Mouse (Mus musculus): ENCODE measurements around the gene Crim1. TPM values are rescaled to one million over a fixed set of nuclear protein-coding genes. Genes with fewer than 3 reads are reported as not detected.

Crim1 gene
- total RNA-seq, 4 experiments from 2014 or later, result 84.5 to 97.9 (median 87.0) TPM

DNA sequence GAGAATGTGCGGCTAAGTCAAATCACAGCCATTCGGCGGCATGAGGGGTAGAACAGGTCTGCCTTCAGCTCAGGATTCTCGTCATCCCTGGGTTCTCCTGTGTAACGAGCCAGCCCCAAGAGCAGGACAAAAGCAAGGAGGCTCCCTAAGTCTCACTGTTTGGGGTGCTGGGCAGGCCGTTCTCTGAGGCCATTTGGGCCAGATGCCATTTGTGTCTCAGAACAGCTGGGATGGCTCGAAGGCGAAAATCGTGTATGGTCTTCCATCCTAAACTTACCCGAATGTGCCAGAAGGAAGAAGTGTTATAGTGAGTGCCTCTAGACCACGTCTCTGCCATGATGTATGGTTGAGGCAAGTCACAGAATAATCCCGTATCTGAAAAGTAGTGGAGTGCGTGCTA lies 86.0 kb downstream of the Crim1 start:
- no peak for DNase-seq (ENCODE audit: low spot score in 2 of 2)

DNA sequence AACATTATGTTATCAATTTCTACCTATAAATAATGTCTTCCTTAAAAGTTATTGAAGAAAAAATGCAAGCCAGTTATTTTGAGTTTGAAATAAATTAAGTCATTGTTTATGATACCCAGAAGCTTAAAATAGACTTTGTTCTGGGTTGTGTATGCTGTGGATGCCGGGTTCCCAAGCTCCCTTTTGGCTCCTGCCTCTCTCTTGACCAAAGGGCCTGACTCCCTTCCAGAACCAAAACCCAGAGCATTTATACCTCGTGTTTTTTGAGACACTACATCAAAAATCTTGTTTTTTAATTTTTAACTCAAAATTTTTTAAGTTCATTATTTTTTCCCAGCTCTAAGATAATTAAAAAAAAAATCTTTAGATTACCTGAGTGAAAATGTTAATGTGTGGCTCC lies 87.3 kb downstream of the Crim1 start:
- DNase-seq (ENCODE audit: low spot score in 2 of 2), result no peak

DNA sequence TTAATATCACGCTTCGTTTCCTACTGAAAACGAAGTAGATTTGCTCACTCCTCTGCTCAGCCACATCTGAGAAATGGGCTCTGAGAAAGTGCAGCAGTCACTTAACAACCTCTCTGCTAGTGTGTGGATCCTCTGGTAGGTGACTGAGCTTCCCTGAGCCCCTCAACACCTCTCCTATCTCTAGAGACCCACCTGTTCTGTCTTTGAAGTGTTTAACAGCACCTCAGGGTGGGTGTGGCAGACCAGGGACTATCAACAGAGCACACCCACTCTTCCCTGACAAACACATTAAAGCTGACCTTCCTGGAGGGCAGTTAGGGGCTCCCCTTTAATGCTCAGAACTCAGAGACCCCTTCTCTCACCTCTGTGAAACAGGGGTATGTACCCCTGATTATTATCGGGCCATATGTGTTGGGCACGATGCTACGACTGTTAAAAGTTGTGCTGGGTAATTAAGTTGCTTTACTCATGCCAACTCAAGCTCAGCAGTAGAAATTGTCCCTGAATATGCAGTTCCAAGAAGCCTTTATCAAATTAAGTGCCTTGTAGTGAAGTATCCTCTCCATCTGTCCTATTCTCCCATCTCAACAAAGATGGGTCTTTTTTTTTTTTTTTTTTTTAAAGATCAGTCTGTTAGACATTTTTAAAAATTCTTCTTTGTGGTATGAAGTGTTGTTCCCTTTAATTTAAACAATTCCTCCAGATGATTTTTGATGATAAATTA lies 90.3 kb downstream of the Crim1 start:
- no peak for DNase-seq (ENCODE audit: low spot score in 2 of 2)

DNA sequence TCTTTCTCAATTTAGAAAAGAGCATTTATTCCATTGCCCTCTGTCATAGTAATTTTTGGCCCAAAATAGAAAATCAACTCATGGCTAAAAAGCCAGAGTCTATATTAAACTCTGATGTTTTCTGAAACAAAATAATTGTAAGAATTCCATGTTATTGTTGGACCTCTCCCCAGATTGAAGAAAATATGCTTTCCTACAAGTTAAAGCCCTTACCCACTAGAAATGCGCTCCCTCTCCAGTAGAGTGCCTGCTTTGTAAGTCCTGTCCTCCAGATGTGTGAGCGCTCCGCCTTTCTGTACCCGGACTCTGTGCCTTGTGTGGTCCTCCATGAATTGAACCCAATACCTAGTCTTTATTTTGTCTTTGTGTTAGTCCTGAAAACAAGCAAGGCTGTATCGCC lies 91.0 kb downstream of the Crim1 start:
- no peak for DNase-seq (ENCODE audit: low spot score in 2 of 2)

DNA sequence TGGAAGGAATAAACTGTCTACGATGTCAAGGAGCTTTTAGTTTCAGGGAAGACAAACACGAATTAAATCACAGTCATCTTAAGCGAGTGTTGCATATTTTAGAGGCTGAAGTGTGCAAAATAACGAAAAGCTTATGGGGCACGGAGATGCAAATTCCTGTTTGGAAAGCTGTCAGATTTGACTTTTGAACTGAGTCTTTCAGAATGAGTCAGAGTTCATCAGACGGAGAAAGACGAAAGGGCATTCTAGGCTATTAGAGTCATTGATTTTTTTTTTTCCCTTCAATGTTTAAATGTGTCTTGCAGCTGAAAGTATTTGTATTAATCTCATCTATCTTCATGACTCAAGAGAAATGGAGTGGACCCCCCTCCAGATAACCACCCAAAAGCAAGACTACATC lies 92.3 kb downstream of the Crim1 start:
- DNase-seq (ENCODE audit: low spot score in 2 of 2), result no peak

DNA sequence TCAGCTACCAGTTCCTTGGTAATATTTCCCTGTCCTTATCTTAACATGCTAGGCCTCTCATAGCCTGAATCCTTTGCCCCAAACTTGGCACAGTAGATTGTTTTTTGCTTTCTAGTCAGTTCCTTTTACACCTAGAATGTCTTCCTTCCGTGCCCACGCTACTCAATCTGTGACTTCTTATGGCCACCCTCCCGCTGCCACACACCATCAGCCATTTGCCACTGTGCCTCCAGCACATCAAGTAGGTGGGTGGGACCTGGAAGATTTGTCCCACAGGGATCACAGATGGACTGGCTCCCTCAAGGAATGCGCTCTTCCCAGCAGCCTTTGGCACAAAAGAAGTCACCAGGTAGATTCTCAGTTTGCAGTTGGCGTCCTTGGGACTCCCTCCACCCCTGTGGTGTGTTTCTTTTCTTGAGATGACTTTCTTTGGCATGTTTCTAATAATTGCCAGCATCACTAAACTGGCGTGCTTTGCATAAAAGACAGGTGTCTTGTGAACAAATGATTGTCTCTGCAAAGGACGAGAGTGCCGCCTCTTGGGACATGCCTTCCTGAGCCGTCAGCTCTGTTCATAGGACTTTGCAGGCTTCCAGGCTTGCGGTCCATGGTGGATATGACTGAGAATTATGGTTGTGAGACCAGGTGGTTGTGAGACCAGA lies 92.9 kb downstream of the Crim1 start:
- peak in 1 of 2 experiments; percentile 16 for DNase-seq (ENCODE audit: low spot score in 2 of 2)

DNA sequence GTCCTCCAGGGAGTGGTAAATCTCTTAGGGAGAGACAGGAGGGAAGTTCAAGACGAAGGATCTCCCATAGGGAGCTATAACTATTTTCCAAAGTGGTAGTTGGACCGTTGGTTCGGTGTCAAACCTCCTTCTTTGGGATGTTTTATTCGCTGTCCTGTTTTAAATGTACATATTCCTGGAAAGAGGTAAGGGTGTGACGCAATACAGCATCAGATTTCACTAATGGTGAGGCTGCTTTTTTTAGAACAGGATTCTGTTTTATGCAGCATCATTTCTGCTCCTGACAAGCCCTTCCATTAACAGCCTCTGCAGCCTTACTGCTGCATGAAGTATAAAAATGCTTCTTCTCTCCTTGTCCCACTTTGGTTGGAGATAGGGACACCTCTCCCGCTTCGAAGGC lies 95.9 kb downstream of the Crim1 start:
- DNase-seq (ENCODE audit: low spot score in 2 of 2), result no peak

DNA sequence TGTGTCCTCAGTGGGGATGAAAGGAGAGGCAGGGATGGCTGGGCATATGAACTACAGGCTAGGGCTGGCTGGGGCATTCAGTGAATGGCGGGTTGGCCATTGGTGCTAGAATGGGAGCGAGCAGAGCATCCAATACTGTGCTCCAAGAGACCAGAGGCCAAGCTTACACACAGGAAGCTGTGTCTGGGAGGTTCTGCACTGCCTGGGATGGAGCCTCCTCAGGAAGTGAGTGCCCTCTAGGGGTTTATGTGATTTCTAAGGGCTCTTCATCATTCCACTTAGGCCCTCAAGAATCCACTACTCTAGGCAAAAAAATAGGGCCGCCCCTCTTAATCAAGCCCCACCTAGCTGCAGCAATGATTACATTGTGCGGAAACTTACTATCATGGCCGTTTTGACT lies 98.1 kb downstream of the Crim1 start:
- DNase-seq (ENCODE audit: low spot score in 2 of 2), result no peak

DNA sequence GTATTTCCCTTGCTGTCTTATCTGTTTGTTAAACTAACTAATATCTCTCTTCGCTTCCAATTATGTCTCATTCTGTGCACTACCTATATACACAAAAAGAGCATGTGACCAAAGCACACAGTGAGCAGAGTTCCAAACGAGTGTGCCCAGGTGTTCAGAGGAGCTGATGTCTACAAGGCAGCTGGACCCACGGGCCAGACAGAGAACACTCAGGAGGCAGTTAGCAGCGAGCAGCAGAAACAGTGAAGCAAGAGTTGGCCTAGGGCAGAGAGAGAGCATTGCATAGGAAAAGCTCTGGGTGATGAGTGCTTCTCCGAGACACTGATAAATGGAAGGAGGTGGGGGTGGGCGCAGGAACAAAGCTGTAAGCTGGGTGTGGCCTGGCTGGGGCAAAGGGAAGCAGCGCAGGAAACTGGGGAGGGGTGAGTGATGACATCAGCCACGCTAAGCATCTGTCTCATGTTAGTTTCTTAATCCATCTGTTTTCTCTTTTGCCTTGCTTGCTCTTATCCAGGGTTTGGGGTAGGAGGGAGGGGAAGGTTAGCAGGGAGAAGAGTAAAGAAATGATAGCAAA lies 99.0 kb downstream of the Crim1 start:
- DNase-seq (ENCODE audit: low spot score in 2 of 2), result no peak

DNA sequence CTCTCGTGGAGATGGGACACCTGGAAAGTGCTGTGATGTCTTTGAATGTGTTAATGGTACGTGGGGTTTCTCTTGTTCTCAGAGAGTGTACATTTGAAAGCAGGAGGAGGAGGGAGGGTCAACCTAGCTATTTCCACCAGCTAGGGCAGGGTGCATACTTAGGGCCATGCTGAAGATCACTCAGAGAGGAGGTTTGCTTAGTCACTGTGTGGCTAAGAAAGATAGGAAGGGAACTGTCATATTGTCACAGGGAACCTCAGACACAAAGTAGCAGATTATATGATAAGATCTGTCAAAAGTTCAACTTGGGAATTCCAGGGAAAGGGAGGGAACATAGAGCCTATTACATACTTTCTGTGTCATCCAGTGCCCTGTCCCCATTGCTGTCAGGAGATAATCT lies 103.0 kb downstream of the Crim1 start:
- DNase-seq (ENCODE audit: low spot score in 2 of 2), result no peak

DNA sequence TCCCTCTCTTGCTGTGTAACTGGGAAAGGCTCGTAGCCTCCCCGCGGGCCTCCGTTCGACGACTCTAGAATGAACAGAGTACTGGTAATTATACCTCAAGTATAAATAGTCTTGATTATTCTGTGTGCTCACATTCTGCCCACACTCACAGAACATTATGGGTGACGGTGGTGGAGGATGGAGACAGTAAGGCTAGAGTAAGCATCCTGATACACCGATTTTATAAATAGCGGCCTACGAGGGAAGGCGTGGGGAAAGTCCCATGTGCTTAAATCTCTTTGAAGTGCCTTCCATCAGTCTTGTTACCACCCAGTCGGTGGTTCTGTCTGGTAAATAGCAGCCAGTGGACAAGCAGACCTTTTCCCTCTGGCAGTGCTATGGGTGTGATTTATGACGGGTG lies 104.0 kb downstream of the Crim1 start:
- peak in 1 of 2 experiments; percentile 14 for DNase-seq (ENCODE audit: low spot score in 2 of 2)

DNA sequence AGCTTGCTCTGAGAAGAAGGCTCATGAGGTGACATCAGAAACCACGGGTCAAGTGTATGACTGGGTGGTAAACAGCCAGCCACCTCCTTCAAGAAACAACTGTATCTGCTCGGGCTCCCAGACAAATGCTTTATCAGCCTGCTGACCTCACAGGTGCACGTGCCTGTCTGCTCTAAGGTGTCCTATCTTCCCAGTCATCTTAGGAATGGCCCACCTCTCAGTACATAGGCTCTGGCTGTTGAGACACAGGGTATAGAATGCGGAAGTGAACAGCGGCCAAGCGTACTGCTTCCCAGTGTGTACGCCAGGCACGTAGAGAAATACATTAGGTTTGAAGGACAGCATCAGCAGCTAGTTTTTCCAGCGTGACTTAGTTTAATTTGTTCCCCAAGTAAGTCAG lies 106.4 kb downstream of the Crim1 start:
- no peak for DNase-seq (ENCODE audit: low spot score in 2 of 2)

DNA sequence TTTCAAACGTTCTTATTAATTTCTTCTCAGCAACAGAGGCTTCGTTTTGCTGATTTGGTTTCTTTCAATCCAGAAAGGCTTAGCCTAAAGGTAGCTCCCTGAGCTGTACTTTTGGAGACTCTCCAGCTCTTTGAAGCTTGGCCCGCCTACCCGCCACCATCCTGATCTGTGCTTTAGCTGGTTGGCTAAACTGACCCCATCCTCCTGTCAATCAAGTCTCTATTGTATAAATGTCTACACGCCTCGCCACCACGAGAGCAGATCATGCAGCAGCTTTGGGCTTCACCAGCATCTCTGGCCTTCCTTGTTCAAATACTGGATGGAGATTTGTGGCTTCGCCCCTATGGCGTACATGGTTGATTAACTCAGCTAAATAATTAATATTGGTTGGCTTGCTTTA lies 108.2 kb downstream of the Crim1 start:
- DNase-seq (ENCODE audit: low spot score in 2 of 2), result no peak

DNA sequence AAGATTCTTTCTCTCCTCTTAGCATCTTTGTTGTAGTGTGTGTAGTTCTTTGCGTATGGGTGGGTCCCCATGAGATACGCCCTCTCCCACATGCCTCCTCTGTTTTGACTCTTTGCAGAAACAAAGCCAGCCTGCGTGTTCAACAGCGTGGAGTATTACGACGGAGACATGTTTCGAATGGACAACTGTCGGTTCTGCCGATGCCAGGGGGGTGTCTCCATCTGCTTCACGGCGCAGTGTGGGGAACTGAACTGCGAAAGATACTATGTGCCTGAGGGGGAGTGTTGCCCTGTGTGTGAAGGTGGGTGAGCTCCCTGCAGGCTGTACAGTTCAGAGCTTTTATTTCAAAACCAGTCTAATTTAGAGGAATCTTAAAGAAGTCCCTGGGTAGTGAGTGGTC lies 113.0 kb downstream of the Crim1 start:
- DNase-seq (ENCODE audit: low spot score in 2 of 2), result no peak

DNA sequence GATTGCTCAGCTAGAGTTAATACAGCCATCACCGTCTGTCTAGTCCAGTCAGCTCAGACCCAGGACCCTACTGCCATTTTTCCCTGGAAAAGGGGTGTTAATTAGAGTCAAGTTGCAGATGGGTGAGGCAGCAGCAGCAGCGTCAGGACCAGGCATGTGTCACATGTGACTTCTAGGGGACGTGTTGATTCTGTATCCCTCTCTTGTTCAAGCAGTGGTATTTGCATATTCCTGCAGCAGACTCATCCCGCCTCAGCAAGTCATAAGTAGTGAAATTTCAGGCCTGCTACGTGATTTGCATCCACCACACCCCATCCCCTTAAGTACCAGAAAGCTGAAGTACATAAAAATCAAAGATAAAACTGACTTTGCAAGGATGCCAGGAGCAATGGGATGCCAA lies 113.6 kb downstream of the Crim1 start:
- no peak for DNase-seq (ENCODE audit: low spot score in 2 of 2)

DNA sequence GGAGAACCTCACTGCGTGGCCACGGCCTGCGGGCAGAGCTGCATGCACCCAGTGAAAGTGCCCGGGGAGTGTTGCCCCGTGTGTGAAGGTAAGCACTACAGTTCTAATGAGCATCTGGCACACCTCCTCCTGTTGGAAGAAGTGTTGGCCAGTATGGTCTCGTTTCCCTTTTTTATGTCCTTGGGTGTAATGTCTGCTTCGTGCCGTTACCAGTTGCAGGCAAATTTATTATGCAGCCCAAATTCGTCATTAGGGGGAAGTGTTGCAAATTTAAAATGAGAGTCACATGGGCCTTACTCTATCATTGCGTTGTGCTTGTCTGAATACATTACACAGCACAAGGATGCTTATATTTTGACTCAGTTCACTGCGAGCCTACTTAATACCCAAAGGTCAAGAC lies 115.6 kb downstream of the Crim1 start:
- no peak for DNase-seq (ENCODE audit: low spot score in 2 of 2)

DNA sequence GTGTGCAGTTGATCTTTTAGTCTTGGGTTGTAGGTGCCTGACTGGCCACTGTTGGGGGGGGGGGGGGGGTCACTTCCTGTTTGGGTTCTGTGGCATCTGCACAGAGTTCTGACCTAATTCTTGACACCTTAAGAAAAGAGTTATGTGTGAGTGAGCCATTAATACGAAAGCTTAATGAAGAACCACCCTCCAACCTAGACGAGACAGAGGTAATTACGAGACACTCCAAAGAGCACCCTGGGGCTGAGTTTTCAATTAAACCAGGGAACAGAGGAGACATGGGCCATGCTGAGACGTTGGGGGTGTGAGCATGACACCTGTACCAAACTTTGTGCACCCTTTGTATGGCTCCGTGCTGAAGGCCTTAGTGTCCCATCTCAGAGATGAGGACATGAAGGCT lies 117.3 kb downstream of the Crim1 start:
- DNase-seq (ENCODE audit: low spot score in 2 of 2), result no peak

DNA sequence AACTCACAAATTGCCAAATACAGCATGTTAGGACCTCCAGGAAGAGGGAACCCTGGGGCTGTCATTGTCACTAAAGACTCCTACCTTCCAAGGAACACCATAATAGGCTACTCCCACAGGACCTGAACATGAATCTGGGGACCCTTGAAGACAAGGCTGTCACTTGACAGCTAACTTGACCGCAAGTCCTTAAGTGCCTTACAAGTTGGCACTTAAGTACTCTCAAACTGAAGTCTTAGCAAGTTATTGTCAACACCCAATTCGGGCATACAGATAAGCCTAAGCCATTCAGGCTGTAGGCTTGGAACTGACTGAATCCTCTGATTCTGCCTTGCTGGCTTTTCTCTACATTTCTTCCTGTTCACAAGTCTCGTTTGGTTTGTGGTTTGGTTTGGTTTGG lies 118.8 kb downstream of the Crim1 start:
- no peak for DNase-seq (ENCODE audit: low spot score in 2 of 2)

DNA sequence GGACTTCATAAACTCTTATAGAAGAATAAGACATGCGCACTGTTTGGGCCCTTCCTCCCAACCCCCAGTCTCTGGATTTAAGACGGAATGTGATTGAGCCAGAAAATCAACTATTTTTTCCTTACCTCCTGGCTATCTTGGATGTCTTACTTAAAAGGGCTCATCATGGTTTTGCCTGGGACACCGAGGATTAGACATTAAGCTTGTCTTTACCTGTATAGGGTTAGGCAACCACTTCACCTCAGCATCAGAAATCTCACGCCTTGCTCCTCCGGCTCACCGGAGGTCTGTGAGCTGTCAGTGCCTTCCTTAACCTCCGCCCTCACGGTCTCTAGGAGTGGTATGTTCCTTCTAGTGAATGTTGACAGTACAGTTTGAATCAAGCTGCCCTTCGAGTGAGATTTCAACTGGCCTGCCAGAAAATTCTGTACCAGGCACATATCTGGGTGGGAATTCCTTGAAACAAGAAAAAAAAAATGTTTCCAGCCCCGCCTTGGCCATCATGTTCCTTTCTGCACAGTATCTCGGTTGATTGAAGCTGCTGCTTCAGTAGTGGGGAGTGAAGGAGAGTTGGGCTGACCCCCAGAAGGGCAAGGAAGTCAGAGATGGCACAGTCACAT lies 121.3 kb downstream of the Crim1 start:
- DNase-seq (ENCODE audit: low spot score in 2 of 2), result no peak

DNA sequence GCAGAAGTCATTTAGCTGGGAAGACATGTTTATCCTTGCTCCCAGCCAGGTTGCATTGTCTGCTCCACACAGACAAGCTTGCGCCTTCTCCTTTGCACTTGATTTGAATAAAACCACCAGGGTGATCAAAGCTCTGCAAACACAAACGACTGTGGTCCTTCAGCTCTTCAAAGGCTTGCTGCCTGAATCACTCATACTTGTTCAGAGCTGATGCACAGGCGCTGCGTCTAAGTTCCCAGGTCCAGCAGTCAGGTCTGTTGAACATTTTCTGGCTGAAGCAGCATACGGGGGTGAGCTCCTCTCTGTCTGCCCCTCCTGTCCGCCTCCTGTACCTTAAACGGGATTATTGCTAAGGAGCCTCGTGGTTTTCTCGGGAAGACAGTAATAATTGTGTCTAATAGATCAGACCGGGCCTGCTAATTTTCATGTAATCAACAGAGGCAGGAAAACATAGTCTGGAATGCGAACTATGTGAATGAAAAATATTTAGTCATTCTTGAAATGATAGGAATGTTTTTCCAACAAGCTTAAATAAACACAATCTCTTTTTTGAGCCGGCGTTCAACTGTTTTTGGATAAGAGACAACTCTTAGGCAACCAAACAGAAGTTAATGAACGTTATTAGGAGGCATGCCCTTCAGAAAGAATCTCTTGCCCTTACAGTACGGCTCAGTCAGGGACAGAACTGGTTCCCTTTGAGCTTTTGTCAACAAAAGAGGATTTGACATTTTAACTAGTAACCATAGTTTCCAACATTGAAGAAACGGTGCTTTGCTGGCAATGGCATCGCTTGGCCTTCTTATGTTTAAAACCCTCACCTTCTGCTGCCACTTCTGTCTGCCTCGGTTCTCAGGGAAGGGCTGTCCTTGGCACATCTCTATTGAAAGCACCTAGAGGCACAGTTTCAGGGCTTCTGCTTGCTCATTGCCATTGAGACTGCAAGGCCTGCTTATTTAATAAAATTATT lies 122.6 kb downstream of the Crim1 start:
- DNase-seq (ENCODE audit: low spot score in 2 of 2), result no peak

DNA sequence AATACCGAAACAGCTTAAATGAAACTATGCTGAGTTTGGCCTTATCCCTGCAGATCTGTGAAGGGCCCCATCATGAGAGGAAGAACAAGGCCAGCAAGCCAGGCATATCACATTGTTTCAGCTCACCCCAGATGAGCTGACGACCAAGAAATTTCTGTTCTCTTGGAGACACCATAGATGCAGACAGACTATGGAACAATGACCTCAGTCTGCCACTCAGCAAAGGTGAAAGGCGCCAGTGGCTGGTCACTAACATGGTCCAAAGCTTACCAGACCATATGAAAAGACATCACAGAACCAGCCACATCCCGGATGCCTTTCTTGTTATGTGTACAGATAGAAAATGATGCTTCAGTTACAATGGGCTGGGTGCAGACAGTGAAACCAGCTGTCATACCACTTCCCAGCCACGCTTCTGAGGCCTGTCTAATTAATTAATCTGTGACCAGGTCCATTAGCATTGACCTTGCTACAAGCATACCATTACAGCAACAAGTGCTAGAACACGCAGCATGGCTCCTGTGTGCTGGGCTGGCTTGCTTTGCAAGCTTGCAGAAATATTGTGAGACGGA lies 125.8 kb downstream of the Crim1 start:
- DNase-seq (ENCODE audit: low spot score in 2 of 2), result no peak

Data from left cerebral cortex, adult 8-10 months (tissue).